Mouse (Mus musculus) left cerebral cortex, postnatal 10 days (tissue): Measurements from ENCODE around the gene Cpeb1. TPM values are rescaled to one million over a fixed set of nuclear protein-coding genes. Genes with fewer than 3 reads are reported as not detected.

Experiments
- DNase-seq, 2 experiments: peaks; one replicate each; pipeline ENCODE4 v3.0.0; 2021 to 2022; ENCODE audit warnings: low spot score in 2 of 2, mixed read lengths in 1 of 2; ENCODE audit errors: extremely low spot score in 1 of 2
- intact Hi-C: fragments of 180-260 bp; cut with DNase I; formaldehyde crosslinking; loops from one replicate; pipeline ENCODE4 v1.15.1; 2025
- total RNA-seq, 2 experiments: library from RNA; stranded (reverse); gene quantifications; 2 replicates each; pipeline ENCODE4 v1.2.3; 2021

Gene Cpeb1
- total RNA-seq, 2 experiments from 2014 or later = 20.8 to 21.0 TPM

DNA sequence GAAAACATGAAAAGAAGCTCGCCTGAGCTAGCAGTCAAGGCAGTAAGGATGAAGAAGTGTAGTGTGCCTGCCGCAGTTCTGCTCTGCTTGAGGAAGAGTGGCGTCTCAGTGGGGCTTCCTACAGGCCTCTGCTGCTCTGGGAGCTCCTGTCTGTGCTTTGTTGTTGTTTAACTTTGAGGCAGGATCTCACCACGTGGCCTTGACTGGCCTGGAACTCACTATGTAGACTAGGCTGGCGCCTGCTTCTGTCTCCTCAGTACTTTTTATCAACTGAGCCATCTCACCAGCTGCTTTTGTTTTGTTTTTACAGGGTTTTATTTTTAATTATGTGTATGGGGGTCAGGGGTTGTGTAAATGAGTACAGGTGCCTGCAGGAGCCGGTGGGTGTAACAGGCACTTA is 157.1 kb downstream of the Cpeb1 start:
- intact Hi-C loops = no loop called here
- DNase-seq = no peak

Other genes starting within 250 kb of the Cpeb1 start
- 1 to 10 TPM; 3.2 to 3.6 TPM for gene Pde8a, start 241.9 kb downstream of the Cpeb1 start, total RNA-seq
- gene Rps17, start 110.2 kb downstream of the Cpeb1 start, total RNA-seq = 100 to 1,000 TPM; 621 to 626 TPM
- 100 to 1,000 TPM; 150 to 156 TPM for gene Ap3b2, start 38.5 kb upstream of the Cpeb1 start, total RNA-seq
- not detected for gene BC048679, start 42.8 kb upstream of the Cpeb1 start, total RNA-seq
- under 1 TPM; 0.09 to 0.10 TPM for gene Fsd2, start 111.5 kb upstream of the Cpeb1 start, total RNA-seq
- gene Whamm, start 115.8 kb upstream of the Cpeb1 start, total RNA-seq = 10 to 100 TPM; 15.5 to 17.4 TPM